Mouse (Mus musculus): ENCODE results near the gene Smg6. TPM values are rescaled to one million over a fixed set of nuclear protein-coding genes. Genes with fewer than 3 reads are reported as not detected.
A peak's percentile ranks its signal among the peaks of the same experiment; 100 is the strongest.

Gene Smg6
- polyA plus RNA-seq, 1 experiment from 2014 or later = 11.9 TPM

DNA sequence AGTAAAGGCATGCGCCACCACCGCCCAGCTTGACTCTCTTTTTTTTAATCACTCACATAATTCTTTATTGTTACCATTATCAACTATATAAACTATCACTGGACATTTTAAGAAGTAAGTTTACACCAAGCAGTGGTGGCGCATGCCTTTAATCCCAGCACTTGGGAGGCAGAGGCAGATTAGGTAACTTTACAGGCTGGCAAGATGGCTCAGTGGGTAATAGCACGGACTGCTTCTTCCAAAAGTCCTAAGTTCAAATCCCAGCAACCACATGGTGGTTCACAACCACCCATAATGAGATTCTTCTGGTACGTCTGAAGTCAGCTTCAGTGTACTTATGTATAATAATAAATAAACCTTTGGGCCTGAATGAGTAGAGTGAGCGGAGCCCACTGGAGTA, 203.9 kb downstream of the Smg6 start:
- H3K4me2 ChIP-seq (ENCODE audit: low read length) = no peak overlapping the region
- H3K27me3 ChIP-seq (ENCODE audit: insufficient read depth, low read length) = no peaks in the 10 kb centered on the region
- peaks cover 12% of the 10 kb centered on the region for H3K4me1 ChIP-seq (replicated peaks; ENCODE audit: insufficient read depth, low read length)
- no peak overlapping the region for H3K4me3 ChIP-seq (replicated peaks; ENCODE audit: low read depth, low read length)
- 98% methylated on average over 6 of the region's 6 CpGs for WGBS
- DNase-seq (ENCODE audit: low spot score) (no peak), ATAC-seq (replicated peaks; ENCODE audit: low FRiP score, low read depth) (no peak)
- TF ChIP-seq CTCF (IDR thresholded peaks at IDR 0.05; ENCODE audit: low read depth) = no peak
- no peaks in the 10 kb centered on the region for H3K36me3 ChIP-seq (ENCODE audit: insufficient read depth, low read length)
- no peaks in the 10 kb centered on the region for H3K9me3 ChIP-seq (replicated peaks; ENCODE audit: low read length)
- no peak overlapping the region for H3K9ac ChIP-seq (ENCODE audit: low read depth, low read length)
- H3K27ac ChIP-seq = no peak overlapping the region

DNA sequence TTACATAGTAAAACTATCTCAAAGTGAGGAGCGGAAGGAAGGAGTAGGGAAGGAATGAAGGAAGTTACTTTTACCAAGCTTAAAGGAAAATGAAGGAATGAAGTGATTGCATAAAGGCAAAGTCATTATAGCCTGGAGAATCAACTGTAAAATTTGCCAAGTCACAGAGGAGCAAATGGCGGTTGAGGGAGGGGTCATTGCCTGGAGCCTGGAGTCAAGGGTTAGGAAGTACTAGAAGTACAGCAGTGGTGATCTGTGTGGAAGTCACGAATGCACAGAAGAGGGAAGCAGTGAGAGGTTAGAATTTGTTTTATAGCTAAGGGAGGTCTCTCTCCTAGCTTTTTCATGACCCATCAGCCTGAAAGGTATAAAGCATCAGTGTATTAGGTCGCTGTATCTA, 205.7 kb downstream of the Smg6 start:
- H3K9me3 ChIP-seq (replicated peaks; ENCODE audit: low read length) = no peaks in the 10 kb centered on the region
- no peak overlapping the region for H3K27ac ChIP-seq
- H3K27me3 ChIP-seq (ENCODE audit: insufficient read depth, low read length) = no peaks in the 10 kb centered on the region
- no peaks in the 10 kb centered on the region for H3K36me3 ChIP-seq (ENCODE audit: insufficient read depth, low read length)
- H3K4me1 ChIP-seq (replicated peaks; ENCODE audit: insufficient read depth, low read length) = peaks cover 23% of the 10 kb centered on the region
- TF ChIP-seq CTCF (IDR thresholded peaks at IDR 0.05; ENCODE audit: low read depth) = no peak
- ATAC-seq (replicated peaks; ENCODE audit: low FRiP score, low read depth) = no peak
- 72% methylated on average over 4 of the region's 4 CpGs for WGBS
- H3K4me3 ChIP-seq (replicated peaks; ENCODE audit: low read depth, low read length) = no peak overlapping the region
- no peak for DNase-seq (ENCODE audit: low spot score)
- H3K4me2 ChIP-seq (ENCODE audit: low read length) = no peak overlapping the region
- no peak overlapping the region for H3K9ac ChIP-seq (ENCODE audit: low read depth, low read length)

DNA sequence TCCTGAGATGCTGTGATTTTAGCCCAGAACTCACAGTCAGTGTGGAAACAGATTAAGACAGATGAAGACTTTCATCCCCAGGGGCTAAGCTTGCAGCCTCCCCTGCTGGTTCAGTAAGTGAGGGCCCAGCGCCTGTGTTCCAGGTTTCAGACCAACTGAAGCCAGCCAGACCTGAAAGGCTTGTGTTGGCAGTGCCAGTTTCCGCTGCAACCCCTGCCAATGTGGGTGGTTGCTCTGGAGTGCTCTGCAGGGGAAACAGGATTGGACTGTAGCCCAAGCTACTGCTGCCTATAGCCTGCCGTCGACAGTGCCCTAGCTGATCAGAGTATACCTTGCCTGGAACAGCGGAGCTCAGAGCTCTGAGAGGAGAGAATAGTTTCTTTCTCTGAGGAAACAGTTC, 206.7 kb downstream of the Smg6 start:
- no peaks in the 10 kb centered on the region for H3K9me3 ChIP-seq (replicated peaks; ENCODE audit: low read length)
- ATAC-seq (replicated peaks; ENCODE audit: low FRiP score, low read depth) (no peak), DNase-seq (ENCODE audit: low spot score) (no peak)
- H3K27me3 ChIP-seq (ENCODE audit: insufficient read depth, low read length) = no peaks in the 10 kb centered on the region
- peak; percentile 48; the same call in 1 of the 2 replicates for TF ChIP-seq CTCF (IDR thresholded peaks at IDR 0.05; ENCODE audit: low read depth)
- no peak overlapping the region for H3K9ac ChIP-seq (ENCODE audit: low read depth, low read length)
- no peak overlapping the region for H3K4me3 ChIP-seq (replicated peaks; ENCODE audit: low read depth, low read length)
- no peak overlapping the region for H3K27ac ChIP-seq
- H3K4me2 ChIP-seq (ENCODE audit: low read length) = no peak overlapping the region
- 79% methylated on average over 5 of the region's 5 CpGs for WGBS
- H3K36me3 ChIP-seq (ENCODE audit: insufficient read depth, low read length) = no peaks in the 10 kb centered on the region
- H3K4me1 ChIP-seq (replicated peaks; ENCODE audit: insufficient read depth, low read length) = peaks cover 23% of the 10 kb centered on the region

DNA sequence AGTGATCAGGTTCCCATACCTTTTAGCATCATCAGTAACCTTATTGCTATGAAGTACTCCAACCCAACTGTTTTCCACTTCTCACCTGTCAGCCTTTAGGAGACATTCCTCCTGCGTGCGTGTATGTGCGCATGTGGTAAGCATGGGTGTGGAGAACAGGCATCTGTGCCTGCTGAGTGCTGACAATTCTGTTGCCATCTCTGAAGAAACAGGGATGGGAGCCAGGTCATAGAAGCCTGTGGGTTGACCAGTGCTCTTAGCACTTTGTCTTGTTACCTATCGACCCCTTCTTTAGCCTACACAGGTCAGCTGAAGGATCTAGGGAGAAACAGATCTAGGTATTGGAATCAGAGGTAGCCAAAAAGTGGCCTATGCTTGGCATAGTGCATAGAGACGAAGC, 207.8 kb downstream of the Smg6 start:
- no peaks in the 10 kb centered on the region for H3K36me3 ChIP-seq (ENCODE audit: insufficient read depth, low read length)
- H3K4me2 ChIP-seq (ENCODE audit: low read length) = no peak overlapping the region
- no peaks in the 10 kb centered on the region for H3K9me3 ChIP-seq (replicated peaks; ENCODE audit: low read length)
- TF ChIP-seq CTCF (IDR thresholded peaks at IDR 0.05; ENCODE audit: low read depth) = no peak
- ATAC-seq (replicated peaks; ENCODE audit: low FRiP score, low read depth) (no peak), DNase-seq (ENCODE audit: low spot score) (no peak)
- H3K4me3 ChIP-seq (replicated peaks; ENCODE audit: low read depth, low read length) = no peak overlapping the region
- H3K27me3 ChIP-seq (ENCODE audit: insufficient read depth, low read length) = no peaks in the 10 kb centered on the region
- peaks cover 29% of the 10 kb centered on the region for H3K4me1 ChIP-seq (replicated peaks; ENCODE audit: insufficient read depth, low read length)
- H3K27ac ChIP-seq = peak overlapping the region; percentile 9
- WGBS = 80% methylated on average over 5 of the region's 5 CpGs
- H3K9ac ChIP-seq (ENCODE audit: low read depth, low read length) = no peak overlapping the region

DNA sequence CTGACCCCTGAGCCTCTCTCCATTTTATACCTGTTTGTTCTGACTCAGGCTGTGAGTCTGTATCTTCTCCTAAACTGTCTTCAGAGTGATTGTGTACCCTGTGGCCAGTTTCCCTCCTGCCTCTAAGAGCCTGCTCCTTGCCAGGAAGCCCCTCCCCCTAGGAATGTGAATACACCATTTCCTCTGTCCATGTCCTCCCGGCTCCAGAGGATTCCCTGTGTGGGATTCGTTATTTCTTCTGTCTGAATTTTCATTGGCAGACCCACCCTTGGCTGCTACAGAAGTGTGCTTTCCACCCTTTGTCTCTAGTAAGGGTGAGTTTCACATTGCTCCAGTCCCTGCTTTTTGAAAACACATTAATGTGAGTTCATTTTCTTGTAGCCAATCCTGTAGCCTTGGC, 208.3 kb downstream of the Smg6 start:
- Histone ChIP-seq H3K27me3 (ENCODE audit: insufficient read depth, low read length) (no peaks in the 10 kb centered on the region), H3K4me3 (replicated peaks; ENCODE audit: low read depth, low read length) (no peak overlapping the region), H3K4me2 (ENCODE audit: low read length) (no peak overlapping the region), H3K36me3 (ENCODE audit: insufficient read depth, low read length) (no peaks in the 10 kb centered on the region), H3K27ac (peak overlapping the region; percentile 81), H3K4me1 (replicated peaks; ENCODE audit: insufficient read depth, low read length) (peaks cover 34% of the 10 kb centered on the region), H3K9me3 (replicated peaks; ENCODE audit: low read length) (no peaks in the 10 kb centered on the region), H3K9ac (ENCODE audit: low read depth, low read length) (no peak overlapping the region)
- DNase-seq (ENCODE audit: low spot score) (peak; percentile 91), ATAC-seq (replicated peaks; ENCODE audit: low FRiP score, low read depth) (peak; percentile 87)
- TF ChIP-seq CTCF (IDR thresholded peaks at IDR 0.05; ENCODE audit: low read depth) = no peak
- 3% methylated on average over 2 of the region's 2 CpGs for WGBS

DNA sequence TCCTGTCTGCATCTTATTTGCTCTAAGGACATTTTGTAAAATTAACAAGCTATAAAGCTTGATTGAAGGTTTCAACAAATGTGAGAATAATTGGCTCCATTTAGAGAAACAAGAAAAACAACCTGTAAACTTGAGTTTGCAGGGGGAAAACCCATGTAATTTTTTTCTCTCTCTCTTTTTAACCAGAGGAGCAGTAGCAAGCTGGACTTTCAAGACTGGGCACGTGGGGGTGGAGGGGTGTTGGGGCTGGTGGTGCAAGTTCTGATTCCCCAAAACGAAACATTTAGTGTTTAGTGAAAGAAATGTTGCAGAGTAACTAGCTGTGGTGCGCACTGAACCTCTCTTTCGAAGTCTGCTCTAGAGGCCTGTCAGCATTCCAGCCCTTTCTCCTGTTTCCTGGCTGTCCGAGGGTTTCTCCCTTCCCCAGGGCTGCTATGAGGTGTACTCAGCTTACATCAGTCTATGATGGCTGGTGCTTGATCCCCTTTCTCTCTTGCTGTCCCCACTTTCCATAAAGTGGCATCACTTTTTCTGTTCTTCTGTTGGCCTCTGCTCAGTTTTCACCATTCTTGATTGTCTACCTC, 209.0 kb downstream of the Smg6 start:
- DNase-seq (ENCODE audit: low spot score) (peak; percentile 56), ATAC-seq (replicated peaks; ENCODE audit: low FRiP score, low read depth) (no peak)
- Histone ChIP-seq H3K27me3 (ENCODE audit: insufficient read depth, low read length) (no peaks in the 10 kb centered on the region), H3K9ac (ENCODE audit: low read depth, low read length) (0 out of 2 replicates have a peak overlapping the region, but pooled peaks have one; percentile 3), H3K27ac (peak overlapping the region; percentile 81), H3K36me3 (ENCODE audit: insufficient read depth, low read length) (no peaks in the 10 kb centered on the region), H3K4me2 (ENCODE audit: low read length) (no peak overlapping the region), H3K4me3 (replicated peaks; ENCODE audit: low read depth, low read length) (no peak overlapping the region), H3K9me3 (replicated peaks; ENCODE audit: low read length) (no peaks in the 10 kb centered on the region), H3K4me1 (replicated peaks; ENCODE audit: insufficient read depth, low read length) (peaks cover 38% of the 10 kb centered on the region)
- no peak for TF ChIP-seq CTCF (IDR thresholded peaks at IDR 0.05; ENCODE audit: low read depth)
- 41% methylated on average over 5 of the region's 5 CpGs for WGBS

DNA sequence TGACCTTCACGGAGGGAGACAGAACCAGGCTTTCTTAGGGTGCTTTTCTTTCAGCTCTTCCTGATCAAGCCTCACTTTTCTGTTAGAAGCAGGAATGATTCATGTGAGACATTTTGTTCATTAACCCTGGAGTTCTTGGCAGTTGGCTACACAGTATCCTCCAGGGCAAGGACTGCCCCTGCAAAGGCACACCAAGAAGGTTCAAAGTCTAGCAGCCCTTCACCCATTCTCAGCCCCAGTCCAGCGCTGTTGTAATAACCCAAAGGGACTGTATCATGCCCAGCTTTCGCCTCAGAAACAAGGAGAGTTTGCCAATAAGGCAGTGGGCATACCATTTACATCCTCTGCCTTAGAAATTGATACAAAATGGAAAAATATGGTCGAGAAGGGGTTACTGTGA, 209.7 kb downstream of the Smg6 start:
- Histone ChIP-seq H3K9me3 (replicated peaks; ENCODE audit: low read length) (no peaks in the 10 kb centered on the region), H3K4me3 (replicated peaks; ENCODE audit: low read depth, low read length) (no peak overlapping the region), H3K27me3 (ENCODE audit: insufficient read depth, low read length) (no peaks in the 10 kb centered on the region), H3K4me1 (replicated peaks; ENCODE audit: insufficient read depth, low read length) (peaks cover 42% of the 10 kb centered on the region), H3K4me2 (ENCODE audit: low read length) (no peak overlapping the region), H3K36me3 (ENCODE audit: insufficient read depth, low read length) (no peaks in the 10 kb centered on the region), H3K27ac (peak overlapping the region; percentile 81), H3K9ac (ENCODE audit: low read depth, low read length) (no peak overlapping the region)
- no peak for DNase-seq (ENCODE audit: low spot score)
- WGBS = 79% methylated on average over 4 of the region's 4 CpGs
- ATAC-seq (replicated peaks; ENCODE audit: low FRiP score, low read depth) = peak; percentile 48; the same call in 1 of the 2 replicates
- TF ChIP-seq CTCF (IDR thresholded peaks at IDR 0.05; ENCODE audit: low read depth) = no peak
